Mouse (Mus musculus) lung, postnatal 0 days (tissue): Measurements from ENCODE around the gene Snrnp25.

Experiments used
- CTCF ChIP-seq: IDR thresholded peaks from 2 replicates; pipeline ENCODE4 v1.5.1; 2016; ENCODE audit warnings: antibody characterized with exemption, mild to moderate bottlenecking
- EP300 ChIP-seq: IDR thresholded peaks from 2 replicates; pipeline ENCODE4 v1.6.1; 2016; ENCODE audit warnings: antibody characterized with exemption, mild to moderate bottlenecking, control low read depth

DNA sequence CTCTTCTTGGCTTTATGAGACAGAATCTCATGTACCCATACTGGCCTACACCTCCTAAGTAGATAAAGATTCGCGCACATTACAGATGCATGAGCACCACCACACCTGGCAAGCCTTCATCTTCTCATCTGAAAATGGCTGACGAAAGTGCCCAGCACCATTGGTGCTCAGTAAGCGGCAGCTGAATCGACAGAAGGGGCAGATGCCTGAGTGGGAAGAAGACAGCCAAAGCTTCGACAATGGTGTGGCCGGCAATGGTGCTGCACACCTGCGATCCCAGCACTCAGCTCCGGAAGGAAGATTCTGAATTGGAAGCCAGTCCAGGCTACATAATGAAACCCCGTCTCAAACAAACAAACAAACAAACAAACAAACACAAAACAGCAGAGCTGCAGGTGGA lies 14.1 kb downstream of the Snrnp25 start:
- TF ChIP-seq CTCF (no peak), EP300 (no peak)
